Mouse (Mus musculus): ENCODE results near the gene H2al1d. TPM values are rescaled to one million over a fixed set of nuclear protein-coding genes. Genes with fewer than 3 reads are reported as not detected.

The H2al1d gene
- total RNA-seq, 2 experiments from 2014 or later, result not detected

Other genes with a start within 250 kb of the H2al1d start
- not detected for gene H2al1a, start 9.6 kb upstream of the H2al1d start, total RNA-seq (2021)
- gene H2al1b, start 6.4 kb upstream of the H2al1d start, total RNA-seq (2021), result not detected
- gene H2al1c, start 3.2 kb upstream of the H2al1d start, total RNA-seq (2021), result not detected
- not detected for gene H2al1e, start 3.1 kb downstream of the H2al1d start, total RNA-seq (2021)
- not detected for gene H2al1f, start 6.3 kb downstream of the H2al1d start, total RNA-seq (2021)
- gene H2al1g, start 9.4 kb downstream of the H2al1d start, total RNA-seq (2021), result not detected
- gene H2al1h, start 12.7 kb downstream of the H2al1d start, total RNA-seq (2021), result not detected
- gene H2al1i, start 15.8 kb downstream of the H2al1d start, total RNA-seq (2021), result not detected
- gene H2al1j, start 19.0 kb downstream of the H2al1d start, total RNA-seq (2021), result not detected

Measured in heart, postnatal 10 days (tissue).